Mouse (Mus musculus) testis, adult 2 months (tissue): Measurements from ENCODE around the gene Tbx3.

Experiments used
- CTCF ChIP-seq: fragments of 200-500 bp; IDR thresholded peaks from 2 replicates; pipeline ENCODE4 v1.5.1; 2012; ENCODE audit warnings: low read depth, mild to moderate bottlenecking, inconsistent platforms, low read length, moderate library complexity; ENCODE audit not compliant: control insufficient read depth, insufficient read depth, insufficient replicate concordance
- POLR2A ChIP-seq: fragments of 200-500 bp; IDR thresholded peaks from 2 replicates; pipeline ENCODE4 v1.6.1; 2012; ENCODE audit warnings: low read depth, mild to moderate bottlenecking, inconsistent platforms, low read length, moderate library complexity; ENCODE audit not compliant: control insufficient read depth

- no peak for TF ChIP-seq CTCF
- no peak for TF ChIP-seq POLR2A
Observed at GRCm38 (mm10) chr5:119672348-119672983, 2.0 kb downstream of the Tbx3 start.
